Mouse (Mus musculus) olfactory bulb, adult 2 months (tissue): ENCODE measurements around the gene Cactin.

ENCODE experiments used
- CTCF ChIP-seq: fragments of 200-500 bp; IDR thresholded peaks from 2 replicates; pipeline ENCODE4 v1.5.1; 2012; ENCODE audit warnings: low read depth, mild to moderate bottlenecking, low read length, moderate library complexity; ENCODE audit not compliant: insufficient read depth
- POLR2A ChIP-seq: fragments of 200-500 bp; IDR thresholded peaks from 2 replicates; pipeline ENCODE4 v1.6.1; 2012; ENCODE audit warnings: mild to moderate bottlenecking, low read depth, low read length, moderate library complexity; ENCODE audit not compliant: insufficient read depth

DNA sequence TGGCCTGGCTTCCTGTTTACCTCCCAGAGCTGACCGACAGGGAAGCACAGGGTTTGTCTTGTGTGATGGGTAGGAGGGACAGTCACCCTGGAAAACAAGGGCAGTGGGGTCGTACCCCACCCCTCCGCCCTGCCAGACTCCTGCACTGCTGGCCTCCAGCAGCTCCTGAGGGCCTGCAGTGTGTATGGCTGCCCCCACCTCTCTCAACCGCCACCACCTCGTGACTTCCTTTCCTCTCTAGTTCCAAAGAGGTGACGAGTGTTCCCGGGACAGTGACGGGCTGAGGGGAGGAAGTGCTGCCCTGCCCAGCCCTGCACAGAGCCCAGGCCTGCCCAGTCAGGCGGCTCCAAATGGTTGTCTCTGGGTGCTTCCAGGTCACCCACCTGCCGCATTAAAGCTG is 23.1 kb upstream of the Cactin start:
- TF ChIP-seq CTCF (no peak), POLR2A (no peak)
